Mouse (Mus musculus) testis, adult 2 months (tissue): ENCODE results near the gene Sipa1l1.

Experiments used
- CTCF ChIP-seq: fragments of 200-500 bp; IDR thresholded peaks from 2 replicates; pipeline ENCODE4 v1.5.1; 2012; ENCODE audit warnings: low read depth, mild to moderate bottlenecking, inconsistent platforms, low read length, moderate library complexity; ENCODE audit not compliant: control insufficient read depth, insufficient read depth, insufficient replicate concordance
- POLR2A ChIP-seq: fragments of 200-500 bp; IDR thresholded peaks from 2 replicates; pipeline ENCODE4 v1.6.1; 2012; ENCODE audit warnings: low read depth, mild to moderate bottlenecking, inconsistent platforms, low read length, moderate library complexity; ENCODE audit not compliant: control insufficient read depth

DNA sequence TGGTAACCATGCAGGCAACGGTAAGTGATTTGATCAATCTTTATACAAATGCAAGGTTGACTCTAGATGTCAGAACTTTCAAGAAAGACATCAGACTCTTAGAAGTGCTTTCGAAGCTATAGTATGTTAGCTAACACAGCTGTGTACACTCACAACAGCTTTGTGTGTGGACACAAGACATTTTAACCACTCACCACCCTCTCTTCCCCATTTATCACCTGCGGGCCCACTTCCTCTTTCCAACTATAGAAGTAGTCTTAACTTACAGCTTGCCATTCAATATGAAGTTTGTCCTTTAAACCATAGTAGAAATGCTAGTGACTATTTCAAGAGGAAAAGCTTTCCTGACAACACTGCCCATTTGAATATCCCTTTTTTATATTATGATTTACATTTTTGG is 303.7 kb downstream of the Sipa1l1 start:
- TF ChIP-seq CTCF (no peak), POLR2A (no peak)
